Mouse (Mus musculus) spleen, adult 2 months (tissue): ENCODE measurements around the gene Tmem129. TPM values are rescaled to one million over a fixed set of nuclear protein-coding genes. Genes with fewer than 3 reads are reported as not detected.

Source experiments
- DNase-seq, 2 experiments: peaks; one replicate each; pipeline versions ENCODE4 v3.0.0 to v3.0.0-alpha.2; 2012 to 2021; ENCODE audit warnings: low spot score in 2 of 2, low read depth in 1 of 2
- H3K27ac ChIP-seq: fragments of 200-500 bp; 2 replicates; pipeline ENCODE4 v1.5.1; 2012; ENCODE audit warnings: low read length, inconsistent platforms; ENCODE audit not compliant: insufficient read depth
- H3K27me3 ChIP-seq: fragments of 200-500 bp; 2 replicates; pipeline ENCODE4 v1.6.1; 2012; ENCODE audit warnings: mild to moderate bottlenecking, moderate library complexity, low read length, inconsistent platforms; ENCODE audit not compliant: control insufficient read depth, insufficient read depth
- H3K36me3 ChIP-seq: fragments of 200-500 bp; 2 replicates; pipeline ENCODE4 v1.6.1; 2012; ENCODE audit warnings: mild to moderate bottlenecking, low read length, inconsistent platforms; ENCODE audit not compliant: control insufficient read depth, insufficient read depth
- H3K4me1 ChIP-seq: fragments of 200-500 bp; 2 replicates; pipeline ENCODE4 v1.6.1; 2011; ENCODE audit warnings: inconsistent platforms; ENCODE audit not compliant: control insufficient read depth, insufficient read depth, insufficient read length
- H3K4me3 ChIP-seq: fragments of 200-500 bp; 2 replicates; pipeline ENCODE4 v1.5.1; 2011; ENCODE audit warnings: mild to moderate bottlenecking, inconsistent platforms; ENCODE audit not compliant: insufficient read depth, insufficient read length; ENCODE audit errors: extremely low read depth
- CTCF ChIP-seq: fragments of 200-500 bp; IDR thresholded peaks from 2 replicates; pipeline ENCODE4 v1.5.1; 2011; ENCODE audit warnings: mild to moderate bottlenecking, inconsistent platforms; ENCODE audit not compliant: insufficient read depth, insufficient read length, insufficient replicate concordance; ENCODE audit errors: extremely low read depth
- POLR2A ChIP-seq: fragments of 200-500 bp; IDR thresholded peaks from 2 replicates; pipeline ENCODE4 v1.6.1; 2011; ENCODE audit warnings: low read depth, low read length, inconsistent platforms
- WGBS: fragments of 180-500 bp; shearing (Covaris S2); methylation state at CpG from one replicate; pipeline ENCODE4 v1.1.7; 2018; 5-methylcytosine and 5-hydroxymethylcytosine counted together
- polyA plus RNA-seq: library from polyadenylated mRNA; depleted of rRNA; stranded (reverse); fragments of >200 nt; gene quantifications from 2 replicates; pipeline ENCODE4 v1.2.3, GENCODE M21; 2012

Gene Tmem129
- polyA plus RNA-seq, 1 experiment, result 24.8 TPM

GRCm38 (mm10) chr5:33701832-33702231, 43.6 kb upstream of the Tmem129 start:
- no peaks in the 10 kb centered on the region for H3K27me3 ChIP-seq
- no peaks in the 10 kb centered on the region for H3K36me3 ChIP-seq
- H3K27ac ChIP-seq, result no peak overlapping the region
- H3K4me3 ChIP-seq, result no peak overlapping the region
- no peaks in the 10 kb centered on the region for H3K4me1 ChIP-seq
- 73% methylated on average over 11 of the region's 11 CpGs for WGBS
- TF ChIP-seq POLR2A, result no peak
- no peak for TF ChIP-seq CTCF
- DNase-seq, result no peak

- H3K27ac ChIP-seq, result no peak overlapping the region
- 84% methylated on average over 13 of the region's 13 CpGs for WGBS
- DNase-seq, result no peak
- H3K4me1 ChIP-seq, result no peaks in the 10 kb centered on the region; the same call in 1 of the 2 replicates
- no peak for TF ChIP-seq POLR2A
- no peak for TF ChIP-seq CTCF
- H3K27me3 ChIP-seq, result peaks cover 6% of the 10 kb centered on the region
- no peak overlapping the region for H3K4me3 ChIP-seq
- no peaks in the 10 kb centered on the region for H3K36me3 ChIP-seq
Observed at GRCm38 (mm10) chr5:33700010-33700409, 41.8 kb upstream of the Tmem129 start.

- H3K27me3 ChIP-seq, result peaks cover 6% of the 10 kb centered on the region
- no peak for DNase-seq
- H3K4me3 ChIP-seq, result no peak overlapping the region
- H3K4me1 ChIP-seq, result no peaks in the 10 kb centered on the region; the same call in 1 of the 2 replicates
- no peaks in the 10 kb centered on the region for H3K36me3 ChIP-seq
- TF ChIP-seq CTCF (no peak), POLR2A (no peak)
- H3K27ac ChIP-seq, result no peak overlapping the region
- whole genome bisulfite sequencing, result 93% methylated on average over 5 of the region's 5 CpGs
Observed at GRCm38 (mm10) chr5:33698669-33699068, 40.5 kb upstream of the Tmem129 start.

- H3K36me3 ChIP-seq, result no peaks in the 10 kb centered on the region
- H3K4me3 ChIP-seq, result no peak overlapping the region
- H3K4me1 ChIP-seq, result no peaks in the 10 kb centered on the region; the same call in 1 of the 2 replicates
- 83% methylated on average over 13 of the region's 13 CpGs for WGBS
- TF ChIP-seq CTCF (no peak), POLR2A (no peak)
- DNase-seq, result no peak
- no peak overlapping the region for H3K27ac ChIP-seq
- H3K27me3 ChIP-seq, result peaks cover 6% of the 10 kb centered on the region
Observed at GRCm38 (mm10) chr5:33697947-33698512, 39.8 kb upstream of the Tmem129 start.

GRCm38 (mm10) chr5:33697534-33697933, 39.3 kb upstream of the Tmem129 start:
- no peaks in the 10 kb centered on the region; the same call in 1 of the 2 replicates for H3K4me1 ChIP-seq
- H3K27me3 ChIP-seq, result peaks cover 8% of the 10 kb centered on the region
- TF ChIP-seq POLR2A (no peak), CTCF (no peak)
- no peak for DNase-seq
- WGBS, result 85% methylated on average over 1 of the region's 1 CpGs
- H3K4me3 ChIP-seq, result no peak overlapping the region
- H3K27ac ChIP-seq, result no peak overlapping the region
- no peaks in the 10 kb centered on the region for H3K36me3 ChIP-seq

- Histone ChIP-seq H3K4me1 (no peaks in the 10 kb centered on the region; the same call in 1 of the 2 replicates), H3K4me3 (no peak overlapping the region), H3K27ac (no peak overlapping the region), H3K36me3 (no peaks in the 10 kb centered on the region), H3K27me3 (peaks cover 12% of the 10 kb centered on the region)
- no peak for TF ChIP-seq POLR2A
- no peak for TF ChIP-seq CTCF
- DNase-seq, result no peak
- 82% methylated on average over 5 of the region's 5 CpGs for WGBS
Observed at GRCm38 (mm10) chr5:33696430-33696829, 38.2 kb upstream of the Tmem129 start.

GRCm38 (mm10) chr5:33695718-33696121, 37.5 kb upstream of the Tmem129 start:
- Histone ChIP-seq H3K36me3 (no peaks in the 10 kb centered on the region), H3K4me1 (no peaks in the 10 kb centered on the region; the same call in 1 of the 2 replicates), H3K27me3 (peaks cover 12% of the 10 kb centered on the region), H3K27ac (no peak overlapping the region), H3K4me3 (no peak overlapping the region)
- WGBS, result 23% methylated on average over 24 of the region's 24 CpGs
- no peak for DNase-seq
- TF ChIP-seq POLR2A, result no peak
- no peak for TF ChIP-seq CTCF
